Mouse (Mus musculus) kidney, postnatal 0 days (tissue): Measurements from ENCODE around the gene Pank1. TPM values are rescaled to one million over a fixed set of nuclear protein-coding genes. Genes with fewer than 3 reads are reported as not detected.

Source experiments
- ATAC-seq: fragments of 200-750 bp; cut with Nextera tagmentation; replicated peaks from 2 replicates; pipeline ENCODE4 v1.8.0; 2017; ENCODE audit warnings: low read depth, moderate number of reproducible peaks, moderate TSS enrichment, moderate library complexity; ENCODE audit not compliant: low FRiP score
- DNase-seq: peaks from one replicate; pipeline ENCODE4 v3.0.0-alpha.2; 2016; ENCODE audit warnings: low spot score
- H3K27ac ChIP-seq: fragments of 300-500 bp; sonication (generic); 2 replicates; pipeline ENCODE4 v1.5.1; 2014; ENCODE audit warnings: mild to moderate bottlenecking
- H3K27me3 ChIP-seq: fragments of 300-500 bp; sonication (generic); 2 replicates; pipeline ENCODE4 v1.6.1; 2014; ENCODE audit warnings: low read length, mixed read lengths; ENCODE audit not compliant: insufficient read depth
- H3K36me3 ChIP-seq: fragments of 300-500 bp; sonication (generic); 2 replicates; pipeline ENCODE4 v1.6.1; 2014; ENCODE audit warnings: low read length, mixed read lengths; ENCODE audit not compliant: insufficient read depth
- H3K4me1 ChIP-seq: fragments of 300-500 bp; sonication (generic); replicated peaks from 2 replicates; pipeline ENCODE4 v1.6.1; 2014; ENCODE audit warnings: antibody characterized with exemption, low read length, mixed read lengths; ENCODE audit not compliant: insufficient read depth
- H3K4me2 ChIP-seq: fragments of 300-500 bp; sonication (generic); 2 replicates; pipeline ENCODE4 v1.6.1; 2014; ENCODE audit warnings: mild to moderate bottlenecking, low read length, moderate library complexity, mixed read lengths
- H3K4me3 ChIP-seq: fragments of 300-500 bp; sonication (generic); replicated peaks from 2 replicates; pipeline ENCODE4 v1.5.1; 2014; ENCODE audit warnings: low read depth, low read length
- H3K9ac ChIP-seq: fragments of 300-500 bp; sonication (generic); 2 replicates; pipeline ENCODE4 v1.6.1; 2014; ENCODE audit warnings: low read depth, low read length
- H3K9me3 ChIP-seq: fragments of 300-500 bp; sonication (generic); replicated peaks from 2 replicates; pipeline ENCODE4 v1.6.1; 2016; ENCODE audit warnings: low read length, inconsistent platforms, mixed read lengths
- CTCF ChIP-seq: IDR thresholded peaks from 2 replicates; pipeline ENCODE4 v1.5.1; 2016; ENCODE audit warnings: antibody characterized with exemption, low read depth, mild to moderate bottlenecking, moderate library complexity
- WGBS: fragments of 180-500 bp; shearing (Covaris S2); extraction: QIAGEN DNeasy Blood & Tissue Kit; methylation state at CpG from one replicate; pipeline ENCODE4 v1.1.7; 2014; 5-methylcytosine and 5-hydroxymethylcytosine counted together
- polyA plus RNA-seq: library from polyadenylated mRNA; unstranded; fragments of >200 nt; fragmentation: Nextera tagmentation; extraction: Ambion mirVana; gene quantifications from 2 replicates; pipeline ENCODE4 v1.2.1, GENCODE M21; 2015

Pank1 gene
- polyA plus RNA-seq, 1 experiment from 2014 or later = 13.2 TPM

DNA sequence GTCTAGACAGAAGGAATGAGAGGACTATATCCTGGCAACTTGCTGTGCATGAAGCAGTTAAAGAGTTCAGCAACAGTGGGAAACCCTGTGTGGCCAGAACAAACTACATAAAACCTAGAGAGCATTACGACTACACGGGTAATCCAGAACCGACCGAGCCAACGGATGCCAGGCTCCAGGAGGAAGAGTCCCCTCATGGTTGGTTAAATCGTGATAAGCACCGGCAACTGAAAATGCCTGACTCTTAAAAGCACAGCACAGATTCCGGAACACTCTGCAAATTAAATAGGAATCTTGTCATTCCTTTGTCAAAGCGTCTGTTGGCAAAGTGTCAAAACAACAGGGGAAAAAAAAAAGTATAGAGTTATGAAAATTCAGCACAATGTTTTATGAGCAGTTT lies 35.2 kb downstream of the Pank1 start:
- Histone ChIP-seq H3K27ac (no peak overlapping the region), H3K9me3 (no peaks in the 10 kb centered on the region), H3K36me3 (no peaks in the 10 kb centered on the region), H3K4me3 (no peak overlapping the region), H3K4me2 (no peak overlapping the region), H3K27me3 (no peaks in the 10 kb centered on the region), H3K4me1 (peaks cover 4% of the 10 kb centered on the region; the same call in 1 of the 2 replicates), H3K9ac (no peak overlapping the region)
- TF ChIP-seq CTCF = no peak
- DNase-seq (no peak), ATAC-seq (no peak)
- 55% methylated on average over 9 of the region's 9 CpGs for WGBS

DNA sequence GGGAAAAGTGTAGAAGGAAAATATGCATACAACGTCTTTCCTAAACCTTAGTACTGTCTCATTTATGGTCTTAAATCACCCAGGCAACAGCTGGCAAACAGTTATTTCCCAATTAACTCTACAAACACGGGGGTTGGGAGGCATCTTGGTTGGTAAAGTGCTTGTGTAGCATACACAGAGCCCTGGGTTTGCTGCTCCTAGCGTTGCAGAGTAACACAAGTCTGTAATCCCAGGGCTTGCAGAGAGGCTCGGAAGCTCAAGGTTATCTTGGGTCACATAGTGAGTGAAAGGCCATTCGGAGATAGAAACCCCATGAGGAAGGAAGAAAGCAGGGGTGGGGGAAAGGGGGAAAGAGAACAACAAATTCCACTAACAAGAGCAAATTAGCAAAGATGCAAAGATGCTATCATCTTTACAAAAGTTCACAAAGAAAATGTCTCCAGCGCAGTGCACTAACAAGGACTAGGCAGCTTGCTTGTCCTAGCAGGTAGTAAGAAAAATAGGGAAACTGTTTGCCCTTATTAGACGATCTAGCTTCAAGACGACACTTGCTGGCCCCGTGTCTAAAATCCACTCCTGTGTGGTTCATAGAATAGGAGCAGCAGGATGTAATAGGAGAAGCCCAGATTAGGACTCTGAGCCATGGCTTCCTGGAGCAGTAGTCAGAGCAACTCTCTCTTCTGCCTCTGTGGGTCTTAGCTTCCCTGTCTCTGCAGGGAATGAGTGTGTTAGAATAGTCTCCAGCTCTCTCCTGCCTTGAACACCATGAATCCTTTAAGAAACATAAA lies 37.3 kb downstream of the Pank1 start:
- no peak for TF ChIP-seq CTCF
- Histone ChIP-seq H3K9ac (no peak overlapping the region), H3K4me3 (no peak overlapping the region), H3K4me2 (no peak overlapping the region), H3K27me3 (no peaks in the 10 kb centered on the region), H3K36me3 (no peaks in the 10 kb centered on the region), H3K9me3 (no peaks in the 10 kb centered on the region), H3K27ac (no peak overlapping the region), H3K4me1 (peaks cover 4% of the 10 kb centered on the region; the same call in 1 of the 2 replicates)
- ATAC-seq = no peak
- WGBS = 33% methylated on average over 9 of the region's 9 CpGs
- no peak for DNase-seq

DNA sequence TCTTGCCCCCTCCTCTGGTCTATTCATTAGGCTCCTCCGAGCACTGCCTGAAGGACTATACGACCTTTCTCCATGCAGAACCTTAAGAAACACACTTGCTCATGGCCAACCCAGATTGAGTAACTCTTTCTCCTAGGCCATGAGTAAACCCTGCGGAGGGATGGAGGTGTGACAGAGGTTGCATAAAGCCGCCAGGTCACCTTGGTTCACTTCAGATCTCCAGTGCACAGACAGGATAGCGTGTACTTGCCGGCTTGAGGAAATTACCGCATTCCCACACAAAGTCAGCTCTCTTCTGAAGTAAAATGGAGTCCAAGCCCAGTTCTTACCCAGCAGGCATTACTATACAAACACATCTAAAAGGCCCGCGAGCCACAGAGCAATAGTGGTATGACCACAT lies 40.6 kb downstream of the Pank1 start:
- no peak for ATAC-seq
- Histone ChIP-seq H3K36me3 (no peaks in the 10 kb centered on the region), H3K4me1 (no peaks in the 10 kb centered on the region), H3K4me2 (no peak overlapping the region), H3K4me3 (no peak overlapping the region), H3K27me3 (no peaks in the 10 kb centered on the region), H3K27ac (no peak overlapping the region), H3K9ac (no peak overlapping the region), H3K9me3 (no peaks in the 10 kb centered on the region)
- WGBS = 95% methylated on average over 9 of the region's 9 CpGs
- TF ChIP-seq CTCF = no peak
- no peak for DNase-seq

DNA sequence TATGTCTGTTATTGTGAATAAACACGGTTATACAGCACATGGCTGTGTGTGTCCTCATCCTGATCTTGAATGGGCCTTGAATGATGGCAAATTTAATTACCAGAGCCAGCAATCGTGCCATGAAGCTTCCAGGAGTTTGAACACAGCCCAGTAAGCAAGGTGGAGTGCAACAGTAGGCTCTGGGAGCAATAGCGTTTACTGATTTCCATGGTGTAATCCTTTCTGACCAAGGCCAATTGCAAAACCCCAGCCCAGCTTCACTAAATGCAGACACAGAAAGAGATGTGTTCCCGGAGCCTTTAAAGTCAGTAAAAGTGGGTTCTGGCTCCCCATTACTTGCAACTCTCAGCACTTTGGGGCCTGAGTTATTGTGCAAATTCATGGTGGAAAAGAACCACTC lies 47.6 kb downstream of the Pank1 start:
- no peak for TF ChIP-seq CTCF
- no peak for ATAC-seq

DNA sequence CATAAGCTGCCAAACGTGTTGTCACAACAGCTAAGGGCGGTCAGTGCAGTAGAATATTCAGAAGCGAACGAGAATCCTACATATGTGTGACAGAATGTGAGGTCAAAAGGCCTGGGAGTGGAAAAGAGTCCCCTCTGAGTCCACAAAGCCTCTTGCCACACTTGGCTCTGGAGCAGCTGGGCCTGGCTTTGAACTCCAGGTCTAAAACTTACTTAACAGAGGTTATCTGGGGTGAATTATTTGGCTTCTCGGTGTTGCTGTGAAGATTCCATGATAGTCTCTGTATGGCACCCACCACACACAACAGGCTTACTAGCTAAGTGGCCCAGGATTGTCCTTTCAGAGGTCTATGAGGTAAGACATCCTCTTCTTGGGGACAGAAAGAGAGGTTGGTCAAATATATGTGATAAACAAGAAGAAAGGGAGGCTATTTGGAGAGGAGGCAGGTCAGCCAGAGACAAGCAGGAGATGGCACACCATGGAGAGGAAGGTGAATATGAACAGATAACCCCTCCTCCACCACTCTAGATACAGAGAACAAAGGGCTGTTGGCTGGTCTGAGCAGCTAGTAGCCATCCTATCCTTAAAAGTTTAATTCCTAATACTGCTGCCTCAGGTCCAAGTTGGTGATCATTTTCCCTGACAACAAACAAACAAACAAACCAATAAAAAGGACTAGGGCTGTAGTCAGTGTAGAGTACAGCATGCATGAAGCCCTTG lies 51.2 kb downstream of the Pank1 start:
- no peaks in the 10 kb centered on the region for H3K9me3 ChIP-seq
- no peak for DNase-seq
- H3K4me2 ChIP-seq = no peak overlapping the region
- no peak overlapping the region for H3K9ac ChIP-seq
- H3K4me3 ChIP-seq = no peak overlapping the region
- no peak for ATAC-seq
- no peak overlapping the region for H3K27ac ChIP-seq
- no peaks in the 10 kb centered on the region for H3K4me1 ChIP-seq
- no peaks in the 10 kb centered on the region for H3K27me3 ChIP-seq
- no peak for TF ChIP-seq CTCF
- WGBS = 87% methylated on average over 5 of the region's 5 CpGs
- no peaks in the 10 kb centered on the region for H3K36me3 ChIP-seq

More for the DNA sequence above, 47.6 kb downstream of the Pank1 start:
- H3K9ac ChIP-seq = no peak overlapping the region
- no peaks in the 10 kb centered on the region for H3K27me3 ChIP-seq
- no peak for DNase-seq
- H3K27ac ChIP-seq = no peak overlapping the region
- no peaks in the 10 kb centered on the region for H3K4me1 ChIP-seq
- H3K4me2 ChIP-seq = no peak overlapping the region
- H3K36me3 ChIP-seq = no peaks in the 10 kb centered on the region
- H3K9me3 ChIP-seq = no peaks in the 10 kb centered on the region
- no peak overlapping the region for H3K4me3 ChIP-seq
- 93% methylated on average over 4 of the region's 4 CpGs for WGBS

DNA sequence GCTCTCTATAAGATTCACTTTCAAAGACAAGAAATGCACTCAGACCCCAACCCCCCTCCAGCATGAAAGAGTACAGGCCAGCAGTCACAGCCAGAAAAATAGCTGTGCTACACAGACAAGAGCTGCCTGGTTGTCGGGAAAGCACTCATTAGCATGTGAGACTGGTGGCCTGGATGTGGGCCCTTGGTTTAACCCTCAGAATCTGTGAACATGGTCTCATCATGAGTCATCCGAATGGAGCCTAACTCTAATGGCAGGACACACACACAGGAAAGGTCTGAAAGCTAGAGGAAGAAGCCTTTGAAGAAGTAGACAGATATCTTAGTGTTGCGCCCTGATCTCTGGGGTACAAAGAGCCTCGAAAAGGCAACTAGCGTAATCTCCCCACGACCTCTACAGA lies 51.8 kb downstream of the Pank1 start:
- ATAC-seq (no peak), DNase-seq (no peak)
- H3K36me3 ChIP-seq = no peaks in the 10 kb centered on the region
- H3K4me2 ChIP-seq = no peak overlapping the region
- no peak overlapping the region for H3K4me3 ChIP-seq
- no peaks in the 10 kb centered on the region for H3K4me1 ChIP-seq
- no peak overlapping the region for H3K27ac ChIP-seq
- no peaks in the 10 kb centered on the region for H3K27me3 ChIP-seq
- 90% methylated on average over 6 of the region's 6 CpGs for WGBS
- H3K9ac ChIP-seq = no peak overlapping the region
- no peak for TF ChIP-seq CTCF
- H3K9me3 ChIP-seq = no peaks in the 10 kb centered on the region
